Mouse (Mus musculus): Measurements from ENCODE around the gene Zfp472.
"Not testable (repeated sequence)": the region's sequence is repeated elsewhere in the genome, so short reads cannot be mapped to it uniquely, and the experiment has no call there.

The Zfp472 gene

GRCm38 (mm10) chr17:32992699-32993474 lies 27.3 kb downstream of the Zfp472 start, which contains the start of gene Zfp952:
TSS of gene Zfp952 (plus strand) at chr17:32993129.
- intact Hi-C loops (cut with DNase I), result no loop called here

- intact Hi-C loops (cut with DNase I), result no loop called here
These were observed 32.9 kb downstream of the Zfp472 start for GRCm38 (mm10) chr17:32998492-32998891.

GRCm38 (mm10) chr17:33008337-33008736 lies 42.7 kb downstream of the Zfp472 start:
- intact Hi-C loops (cut with DNase I), result no loop called here

GRCm38 (mm10) chr17:33020434-33020833 lies 54.8 kb downstream of the Zfp472 start:
- intact Hi-C loops (cut with DNase I), result not testable (repeated sequence)

Measured in adrenal gland (tissue).